Mouse (Mus musculus) spleen, adult 2 months (tissue): ENCODE data around the gene App. TPM values are rescaled to one million over a fixed set of nuclear protein-coding genes. Genes with fewer than 3 reads are reported as not detected.

Experiments used
- DNase-seq, 2 experiments: peaks; one replicate each; pipeline versions ENCODE4 v3.0.0 to v3.0.0-alpha.2; 2012 to 2021; ENCODE audit warnings: low spot score in 2 of 2, low read depth in 1 of 2
- H3K27ac ChIP-seq: fragments of 200-500 bp; 2 replicates; pipeline ENCODE4 v1.5.1; 2012; ENCODE audit warnings: low read length, inconsistent platforms; ENCODE audit not compliant: insufficient read depth
- H3K27me3 ChIP-seq: fragments of 200-500 bp; 2 replicates; pipeline ENCODE4 v1.6.1; 2012; ENCODE audit warnings: mild to moderate bottlenecking, moderate library complexity, low read length, inconsistent platforms; ENCODE audit not compliant: control insufficient read depth, insufficient read depth
- H3K36me3 ChIP-seq: fragments of 200-500 bp; 2 replicates; pipeline ENCODE4 v1.6.1; 2012; ENCODE audit warnings: mild to moderate bottlenecking, low read length, inconsistent platforms; ENCODE audit not compliant: control insufficient read depth, insufficient read depth
- H3K4me1 ChIP-seq: fragments of 200-500 bp; 2 replicates; pipeline ENCODE4 v1.6.1; 2011; ENCODE audit warnings: inconsistent platforms; ENCODE audit not compliant: control insufficient read depth, insufficient read depth, insufficient read length
- H3K4me3 ChIP-seq: fragments of 200-500 bp; 2 replicates; pipeline ENCODE4 v1.5.1; 2011; ENCODE audit warnings: mild to moderate bottlenecking, inconsistent platforms; ENCODE audit not compliant: insufficient read depth, insufficient read length; ENCODE audit errors: extremely low read depth
- CTCF ChIP-seq: fragments of 200-500 bp; IDR thresholded peaks from 2 replicates; pipeline ENCODE4 v1.5.1; 2011; ENCODE audit warnings: mild to moderate bottlenecking, inconsistent platforms; ENCODE audit not compliant: insufficient read depth, insufficient read length, insufficient replicate concordance; ENCODE audit errors: extremely low read depth
- POLR2A ChIP-seq: fragments of 200-500 bp; IDR thresholded peaks from 2 replicates; pipeline ENCODE4 v1.6.1; 2011; ENCODE audit warnings: low read depth, low read length, inconsistent platforms
- WGBS: fragments of 180-500 bp; shearing (Covaris S2); methylation state at CpG from one replicate; pipeline ENCODE4 v1.1.7; 2018; 5-methylcytosine and 5-hydroxymethylcytosine counted together
- polyA plus RNA-seq: library from polyadenylated mRNA; depleted of rRNA; stranded (reverse); fragments of >200 nt; gene quantifications from 2 replicates; pipeline ENCODE4 v1.2.3, GENCODE M21; 2012

App gene
- polyA plus RNA-seq, 1 experiment, result 80.0 TPM

GRCm38 (mm10) chr16:85008866-85009645 is 164.5 kb downstream of the App start:
- Histone ChIP-seq H3K27me3 (no peaks in the 10 kb centered on the region), H3K4me3 (no peak overlapping the region), H3K4me1 (peaks cover 5% of the 10 kb centered on the region; the same call in 1 of the 2 replicates), H3K27ac (no peak overlapping the region), H3K36me3 (no peaks in the 10 kb centered on the region)
- WGBS, result 80% methylated on average over 9 of the region's 9 CpGs
- TF ChIP-seq POLR2A, result no peak
- no peak for TF ChIP-seq CTCF
- DNase-seq, result no peak

GRCm38 (mm10) chr16:85001939-85002556 is 171.5 kb downstream of the App start:
- 87% methylated on average over 5 of the region's 5 CpGs for WGBS
- peaks cover 5% of the 10 kb centered on the region for H3K4me1 ChIP-seq
- no peak overlapping the region for H3K4me3 ChIP-seq
- TF ChIP-seq POLR2A (no peak), CTCF (no peak)
- H3K36me3 ChIP-seq, result no peaks in the 10 kb centered on the region
- H3K27ac ChIP-seq, result no peak overlapping the region
- DNase-seq, result no peak
- H3K27me3 ChIP-seq, result no peaks in the 10 kb centered on the region

- peaks cover 5% of the 10 kb centered on the region for H3K4me1 ChIP-seq
- H3K27ac ChIP-seq, result peak overlapping the region; percentile 33; the same call in 1 of the 2 replicates
- DNase-seq, result no peak
- 59% methylated on average over 7 of the region's 7 CpGs for WGBS
- H3K4me3 ChIP-seq, result no peak overlapping the region
- no peaks in the 10 kb centered on the region for H3K27me3 ChIP-seq
- TF ChIP-seq POLR2A, result no peak
- TF ChIP-seq CTCF, result no peak
- no peaks in the 10 kb centered on the region for H3K36me3 ChIP-seq
Measured at GRCm38 (mm10) chr16:85000304-85000703, 173.3 kb downstream of the App start.

- TF ChIP-seq CTCF (no peak), POLR2A (no peak)
- Histone ChIP-seq H3K4me1 (peaks cover 5% of the 10 kb centered on the region), H3K27ac (no peak overlapping the region), H3K4me3 (no peak overlapping the region), H3K27me3 (no peaks in the 10 kb centered on the region), H3K36me3 (no peaks in the 10 kb centered on the region)
- 85% methylated on average over 3 of the region's 3 CpGs for WGBS
- DNase-seq, result no peak
Measured at GRCm38 (mm10) chr16:84997551-84997950, 176.0 kb downstream of the App start.

- no peak for DNase-seq
- 70% methylated on average over 6 of the region's 6 CpGs for WGBS
- no peak overlapping the region for H3K27ac ChIP-seq
- no peaks in the 10 kb centered on the region for H3K27me3 ChIP-seq
- no peaks in the 10 kb centered on the region for H3K36me3 ChIP-seq
- no peak overlapping the region for H3K4me3 ChIP-seq
- no peak for TF ChIP-seq POLR2A
- H3K4me1 ChIP-seq, result peaks cover 4% of the 10 kb centered on the region; the same call in 1 of the 2 replicates
Measured at GRCm38 (mm10) chr16:84995441-84995867, 178.1 kb downstream of the App start.

GRCm38 (mm10) chr16:84992888-84993287 is 180.7 kb downstream of the App start:
- 74% methylated on average over 7 of the region's 7 CpGs for WGBS
- no peaks in the 10 kb centered on the region for H3K36me3 ChIP-seq
- no peak for DNase-seq

GRCm38 (mm10) chr16:84991011-84991410 is 182.6 kb downstream of the App start:
- Histone ChIP-seq H3K36me3 (no peaks in the 10 kb centered on the region), H3K4me1 (peaks cover 3% of the 10 kb centered on the region; the same call in 1 of the 2 replicates), H3K4me3 (no peak overlapping the region), H3K27ac (no peak overlapping the region), H3K27me3 (no peaks in the 10 kb centered on the region)
- 78% methylated on average over 4 of the region's 4 CpGs for WGBS
- TF ChIP-seq CTCF (no peak), POLR2A (no peak)
- DNase-seq, result no peak

More at GRCm38 (mm10) chr16:84992888-84993287, 180.7 kb downstream of the App start:
- H3K4me3 ChIP-seq, result no peak overlapping the region
- H3K27ac ChIP-seq, result no peak overlapping the region
- no peaks in the 10 kb centered on the region for H3K27me3 ChIP-seq
- TF ChIP-seq POLR2A (no peak), CTCF (no peak)
- H3K4me1 ChIP-seq, result peaks cover 3% of the 10 kb centered on the region; the same call in 1 of the 2 replicates
